10 mouse cellular contexts compared by ENCODE assay signal in genomic region chr10:8833816-8834464, GRCm38 (mm10). TPM values are rescaled to one million over a fixed set of nuclear protein-coding genes. Genes with fewer than 3 reads are reported as not detected.
A peak's percentile ranks its signal among the peaks of the same experiment; 100 is the strongest.
DNase-seq lines count a peak whose midpoint lies in the region; ATAC-seq and TF ChIP-seq lines count a peak whose summit lies in the region.
"Had no signal": no experiment of that assay in that cellular context is flagged by ENCODE, and none has a peak within 500 bp of the region (broad histone marks: within the 10 kb centered on the region; RNA-seq: fewer than 3 reads in every experiment).

No protein-coding gene starts in this region.

- no peaks in the 10 kb centered on the region for H3K4me1 ChIP-seq in intestine, postnatal 0 days (replicated peaks; ENCODE audit: control insufficient read depth, insufficient read depth, low read length)
- peaks cover 3% of the 10 kb centered on the region; the same call in 1 of the 2 replicates for H3K4me1 ChIP-seq in intestine, embryonic 16.5 days (ENCODE audit: control insufficient read depth, insufficient read depth, low read length)
- peaks cover 6 to 15% of the 10 kb centered on the region in 2 experiments for H3K4me1 ChIP-seq in CH12.LX (ENCODE audit: control insufficient read depth in 1 of 2, insufficient read depth in 2 of 2)
- no peaks in the 10 kb centered on the region for H3K4me1 ChIP-seq in midbrain, embryonic 14.5 days (ENCODE audit: control insufficient read depth, insufficient read depth, low read length)
- H3K4me1 ChIP-seq: limb, embryonic 15.5 days had no signal

- WGBS in intestine, postnatal 0 days, result 89% methylated on average over 17 of the region's 17 CpGs
- WGBS in intestine, embryonic 16.5 days, result 90% methylated on average over 17 of the region's 17 CpGs
- 93% methylated on average over 17 of the region's 17 CpGs for WGBS in midbrain, embryonic 14.5 days

- DNase-seq in CH12.LX (ENCODE audit: extremely low read depth) (peak; percentile 48), R1 (ENCODE audit: low read depth, low spot score) (peak; percentile 68)
- DNase-seq in lung, adult 18-20 months, result peak; percentile 27 to 35
- DNase-seq in testis, postnatal 10 days (ENCODE audit: low spot score), result no peak
- DNase-seq in thymus, postnatal 25 days, result no peak
- DNase-seq in midbrain, embryonic 14.5 days, result no peak

- H3K27ac ChIP-seq in intestine, postnatal 0 days (ENCODE audit: low read depth, low read length), result no peak overlapping the region
- H3K27ac ChIP-seq in intestine, embryonic 16.5 days (ENCODE audit: low read length), result no peak overlapping the region
- no peak overlapping the region for H3K27ac ChIP-seq in CH12.LX (ENCODE audit: insufficient read depth, low read depth)
- no peak overlapping the region for H3K27ac ChIP-seq in midbrain, embryonic 14.5 days (replicated peaks; ENCODE audit: low read depth, low read length)
- H3K27ac ChIP-seq: heart, embryonic 13.5 days; limb, embryonic 15.5 days had no signal

- peak; percentile 72 for TF ChIP-seq CTCF in intestine, postnatal 0 days (IDR thresholded peaks at IDR 0.05; ENCODE audit: low read depth)
- peak in 1 of 2 experiments; percentile 70; a peak in 3 of 4 replicates for TF ChIP-seq CTCF in CH12.LX (conservative IDR thresholded peaks at IDR 0.05 in 1 of 2, IDR thresholded peaks at IDR 0.05 in 1 of 2; ENCODE audit: low read depth in 2 of 2, low read length in 2 of 2)

- H3K4me2 ChIP-seq in intestine, postnatal 0 days (replicated peaks; ENCODE audit: low read depth), result no peak overlapping the region
- no peak overlapping the region for H3K4me2 ChIP-seq in intestine, embryonic 16.5 days (ENCODE audit: low read depth, low read length)
- H3K4me2 ChIP-seq in CH12.LX (ENCODE audit: insufficient read depth, low read depth, poor library complexity, severe bottlenecking), result no peak overlapping the region
- H3K4me2 ChIP-seq in midbrain, embryonic 14.5 days (ENCODE audit: low read length), result no peak overlapping the region
- H3K4me2 ChIP-seq: heart, embryonic 13.5 days; limb, embryonic 15.5 days had no signal

- no peaks in the 10 kb centered on the region for H3K79me2 ChIP-seq in CH12.LX (replicated peaks; ENCODE audit: control insufficient read depth, extremely low read depth, insufficient read depth, poor library complexity, severe bottlenecking)

- no peaks in the 10 kb centered on the region for H3K36me3 ChIP-seq in intestine, postnatal 0 days (ENCODE audit: control insufficient read depth, insufficient read depth)
- no peaks in the 10 kb centered on the region for H3K36me3 ChIP-seq in intestine, embryonic 16.5 days (ENCODE audit: control insufficient read depth, insufficient read depth, low read length)
- H3K36me3 ChIP-seq in CH12.LX (replicated peaks in 1 of 2; ENCODE audit: control insufficient read depth in 1 of 2, insufficient read depth in 1 of 2, low read length in 1 of 2), result no peaks in the 10 kb centered on the region
- no peaks in the 10 kb centered on the region for H3K36me3 ChIP-seq in midbrain, embryonic 14.5 days (ENCODE audit: control insufficient read depth, insufficient read depth, low read length)
- H3K36me3 ChIP-seq: heart, embryonic 13.5 days; limb, embryonic 15.5 days had no signal

- peak; percentile 59 for TF ChIP-seq RAD21 in CH12.LX (IDR thresholded peaks at IDR 0.05; ENCODE audit: low read depth, low read length)

- in situ Hi-C loops in CH12.LX (cut with MboI; ENCODE audit: low pct_ligation_motif_present, low pct_unique_long_range_greater_than_20kb, low sequenced_read_pairs), result loop anchor here (10.0 kb wide), 1 partner anchor 121 kb away; no protein-coding TSS in a partner anchor

- dilution Hi-C loops in CH12.LX (cut with MboI; ENCODE audit: extremely low pct_ligation_motif_present, extremely low pct_unique_long_range_greater_than_20kb, low sequenced_read_pairs), result no loop called here

- no peak for TF ChIP-seq EP300 in CH12.LX (IDR thresholded peaks at IDR 0.05; ENCODE audit: low read length)

- no peaks in the 10 kb centered on the region for H3K27me3 ChIP-seq in intestine, postnatal 0 days (replicated peaks; ENCODE audit: control insufficient read depth, insufficient read depth, low read length)
- no peaks in the 10 kb centered on the region for H3K27me3 ChIP-seq in intestine, embryonic 16.5 days (replicated peaks; ENCODE audit: control insufficient read depth, insufficient read depth, low read length)
- H3K27me3 ChIP-seq in CH12.LX (replicated peaks), result no peaks in the 10 kb centered on the region
- H3K27me3 ChIP-seq in midbrain, embryonic 14.5 days (ENCODE audit: control insufficient read depth, insufficient read depth, low read length), result no peaks in the 10 kb centered on the region
- H3K27me3 ChIP-seq: heart, embryonic 13.5 days; limb, embryonic 15.5 days had no signal

- no peak for TF ChIP-seq POLR2A in CH12.LX (IDR thresholded peaks at IDR 0.05; ENCODE audit: low read depth, low read length)

- no peak for ATAC-seq in intestine, postnatal 0 days
- ATAC-seq in intestine, embryonic 16.5 days, result no peak
- no peak for ATAC-seq in midbrain, embryonic 14.5 days (ENCODE audit: low FRiP score, low TSS enrichment)

- H3K9ac ChIP-seq in intestine, postnatal 0 days (ENCODE audit: low read depth, low read length), result no peak overlapping the region
- no peak overlapping the region for H3K9ac ChIP-seq in intestine, embryonic 16.5 days (ENCODE audit: low read depth, low read length)
- no peak overlapping the region for H3K9ac ChIP-seq in CH12.LX (ENCODE audit: insufficient read depth, low read depth)
- no peak overlapping the region for H3K9ac ChIP-seq in midbrain, embryonic 14.5 days (replicated peaks; ENCODE audit: low read length)
- H3K9ac ChIP-seq: heart, embryonic 13.5 days; limb, embryonic 15.5 days had no signal

- H3K9me3 ChIP-seq in intestine, postnatal 0 days (ENCODE audit: control insufficient read depth), result no peaks in the 10 kb centered on the region
- no peaks in the 10 kb centered on the region for H3K9me3 ChIP-seq in intestine, embryonic 16.5 days (ENCODE audit: control insufficient read depth, low read length)
- H3K9me3 ChIP-seq in CH12.LX (replicated peaks; ENCODE audit: low read length), result no peaks in the 10 kb centered on the region
- no peaks in the 10 kb centered on the region for H3K9me3 ChIP-seq in midbrain, embryonic 14.5 days (ENCODE audit: control insufficient read depth, low read length)
- H3K9me3 ChIP-seq: heart, embryonic 13.5 days; limb, embryonic 15.5 days had no signal

- H3K4me3 ChIP-seq in intestine, postnatal 0 days (ENCODE audit: low read depth, low read length), result no peak overlapping the region
- no peak overlapping the region for H3K4me3 ChIP-seq in intestine, embryonic 16.5 days (ENCODE audit: low read length)
- H3K4me3 ChIP-seq in CH12.LX (replicated peaks in 1 of 3; ENCODE audit: low read depth in 2 of 3, low read length in 2 of 3, poor library complexity in 1 of 3), result no peak overlapping the region
- no peak overlapping the region for H3K4me3 ChIP-seq in midbrain, embryonic 14.5 days (replicated peaks; ENCODE audit: low read depth, low read length)
- H3K4me3 ChIP-seq: heart, embryonic 13.5 days; limb, embryonic 15.5 days had no signal

TF ChIP-seq in CH12.LX, 34 proteins besides CTCF, POLR2A, EP300 and RAD21:
- TF ChIP-seq SMC3 (IDR thresholded peaks at IDR 0.05; ENCODE audit: low read depth, low read length) (peak; percentile 80), CHD1 (IDR thresholded peaks at IDR 0.05; ENCODE audit: low read depth, low read length) (no peak), JUND (conservative IDR thresholded peaks at IDR 0.05; ENCODE audit: low read depth, low read length) (no peak)

RNA-seq across cellular contexts. Expression of gene Sash1, which starts 51.9 kb away (rescaled TPM):
- polyA plus RNA-seq in intestine, postnatal 0 days (2015; fragmentation: Nextera tagmentation; extraction: Ambion mirVana), result 2.8 and 5.1 TPM in 2 replicates
- 2.3 and 2.8 TPM in 2 replicates for polyA plus RNA-seq in intestine, embryonic 16.5 days (2015; fragmentation: Nextera tagmentation; extraction: Ambion mirVana)
- total RNA-seq in CH12.LX (2012; rRNA removed) (0.29 and 0.59 TPM in 2 replicates), CH12.LX (2014; rRNA removed) (0.07 and 0.09 TPM in 2 replicates)
- polyA plus RNA-seq in CH12.LX (2012; ENCODE audit: insufficient read length, low read depth), result 0.20 and 0.24 TPM in 2 replicates
- polyA plus RNA-seq in midbrain, embryonic 14.5 days (2014; fragmentation: Nextera tagmentation; extraction: Ambion mirVana), result 3.9 and 4.8 TPM in 2 replicates

Comparison
In these comparisons a context has a peak if more than half of its experiments do, and no peak if none do; other contexts are left out.
1. DNase-seq: peak in CH12.LX (single experiment), R1 (single experiment) and lung, adult 18-20 months (2 of 2); none in testis, postnatal 10 days (single experiment), thymus, postnatal 25 days (single experiment) and midbrain, embryonic 14.5 days (single experiment).